Mouse (Mus musculus) CH12.LX (cell line): ENCODE measurements around the gene Tmem200b. TPM values are rescaled to one million over a fixed set of nuclear protein-coding genes. Genes with fewer than 3 reads are reported as not detected.

Source experiments
- DNase-seq: peaks from one replicate; pipeline ENCODE4 v3.0.0-alpha.2; 2013; ENCODE audit errors: extremely low read depth
- H3K27ac ChIP-seq: 2 replicates; pipeline ENCODE4 v1.5.1; 2012; ENCODE audit warnings: low read depth, mild to moderate bottlenecking, control low read depth, moderate library complexity; ENCODE audit not compliant: insufficient read depth
- H3K27me3 ChIP-seq: replicated peaks from 2 replicates; pipeline ENCODE3; 2012; ENCODE audit warnings: inconsistent platforms
- H3K36me3 ChIP-seq, 2 experiments: replicated peaks in 1 of 2; 2 replicates each; pipeline versions ENCODE3 to v1.6.1; 2012; ENCODE audit warnings: inconsistent platforms in 1 of 2, low read length in 1 of 2, mild to moderate bottlenecking in 1 of 2, mixed read lengths in 1 of 2, moderate library complexity in 1 of 2; ENCODE audit not compliant: control insufficient read depth in 1 of 2, insufficient read depth in 1 of 2
- H3K4me1 ChIP-seq, 2 experiments: 2 replicates each; pipeline ENCODE4 v1.6.1; 2012; ENCODE audit warnings: inconsistent platforms in 1 of 2, moderate library complexity in 1 of 2; ENCODE audit not compliant: insufficient read depth in 2 of 2, control insufficient read depth in 1 of 2
- H3K4me2 ChIP-seq: 2 replicates; pipeline ENCODE4 v1.6.1; 2012; ENCODE audit warnings: low read depth, mild to moderate bottlenecking, control low read depth; ENCODE audit not compliant: poor library complexity, insufficient read depth, severe bottlenecking
- H3K4me3 ChIP-seq, 3 experiments: fragments of 150-350 bp in 1 of 3; sonication (generic) in 1 of 3; replicated peaks in 1 of 3; 2 replicates each; pipeline versions ENCODE3 to v1.5.1; 2011 to 2012; ENCODE audit warnings: low read depth in 2 of 3, low read length in 2 of 3, mild to moderate bottlenecking in 2 of 3, moderate library complexity in 2 of 3, control low read depth in 1 of 3, improper control_type of control experiment in 1 of 3, inconsistent platforms in 1 of 3, mixed read lengths in 1 of 3; ENCODE audit not compliant: poor library complexity in 1 of 3
- H3K79me2 ChIP-seq: replicated peaks from 2 replicates; pipeline ENCODE4 v1.6.1; 2012; ENCODE audit warnings: mild to moderate bottlenecking, moderate library complexity; ENCODE audit not compliant: control insufficient read depth, poor library complexity, insufficient read depth, severe bottlenecking; ENCODE audit errors: extremely low read depth
- H3K9ac ChIP-seq: 2 replicates; pipeline ENCODE4 v1.6.1; 2012; ENCODE audit warnings: low read depth, mild to moderate bottlenecking, control low read depth, moderate library complexity; ENCODE audit not compliant: insufficient read depth
- H3K9me3 ChIP-seq: replicated peaks from 2 replicates; pipeline ENCODE3; 2012; ENCODE audit warnings: low read length, inconsistent platforms, mixed read lengths
- BHLHE40 ChIP-seq: IDR thresholded peaks from 2 replicates; pipeline ENCODE4 v1.6.1; 2011; ENCODE audit warnings: mild to moderate bottlenecking, low read depth, low read length, improper control_type of control experiment
- CHD1 ChIP-seq: IDR thresholded peaks from 2 replicates; pipeline ENCODE4 v1.6.1; 2012; ENCODE audit warnings: low read depth, low read length, improper control_type of control experiment, inconsistent platforms
- CHD2 ChIP-seq: IDR thresholded peaks from 2 replicates; pipeline ENCODE4 v1.6.1; 2011; ENCODE audit warnings: low read length, improper control_type of control experiment
- E2F4 ChIP-seq: IDR thresholded peaks from 2 replicates; pipeline ENCODE4 v1.6.1; 2011; ENCODE audit warnings: low read depth, low read length, improper control_type of control experiment; ENCODE audit not compliant: insufficient replicate concordance
- GABPA ChIP-seq: IDR thresholded peaks from 2 replicates; pipeline ENCODE4 v1.6.1; 2012; ENCODE audit warnings: low read depth, low read length, improper control_type of control experiment, inconsistent platforms; ENCODE audit not compliant: insufficient replicate concordance
- JUN ChIP-seq: IDR thresholded peaks from 2 replicates; pipeline ENCODE4 v1.6.1; 2011; ENCODE audit warnings: low read depth, mild to moderate bottlenecking, low read length, improper control_type of control experiment, moderate library complexity; ENCODE audit not compliant: insufficient read depth
- MAX ChIP-seq: IDR thresholded peaks from 2 replicates; pipeline ENCODE4 v1.6.1; 2011; ENCODE audit warnings: low read length, improper control_type of control experiment
- MXI1 ChIP-seq: IDR thresholded peaks from 2 replicates; pipeline ENCODE4 v1.6.1; 2011; ENCODE audit warnings: mild to moderate bottlenecking, low read depth, low read length, improper control_type of control experiment
- MYC ChIP-seq: IDR thresholded peaks from 2 replicates; pipeline ENCODE4 v1.6.1; 2011; ENCODE audit warnings: low read depth, mild to moderate bottlenecking, improper control_type of control experiment, low read length
- NELFE ChIP-seq: IDR thresholded peaks from 2 replicates; pipeline ENCODE4 v1.6.1; 2011; ENCODE audit warnings: low read depth, low read length, improper control_type of control experiment
- PAX5 ChIP-seq: IDR thresholded peaks from 2 replicates; pipeline ENCODE4 v1.6.1; 2012; ENCODE audit warnings: low read length, inconsistent platforms, mixed read lengths
- RCOR1 ChIP-seq: conservative IDR thresholded peaks from 2 replicates; pipeline ENCODE4 v1.6.1; 2012; ENCODE audit warnings: low read depth, mild to moderate bottlenecking, inconsistent platforms, low read length, improper control_type of control experiment
- SIN3A ChIP-seq: IDR thresholded peaks from 2 replicates; pipeline ENCODE4 v1.6.1; 2012; ENCODE audit warnings: low read length, improper control_type of control experiment, inconsistent platforms
- SMC3 ChIP-seq: IDR thresholded peaks from 2 replicates; pipeline ENCODE4 v1.6.1; 2011; ENCODE audit warnings: low read depth, low read length, improper control_type of control experiment
- USF1 ChIP-seq: IDR thresholded peaks from 2 replicates; pipeline ENCODE4 v1.6.1; 2014; ENCODE audit warnings: low read depth, mild to moderate bottlenecking, inconsistent platforms, low read length, improper control_type of control experiment
- USF2 ChIP-seq: conservative IDR thresholded peaks from 2 replicates; pipeline ENCODE4 v1.6.1; 2011; ENCODE audit warnings: low read depth, low read length, improper control_type of control experiment
- ZKSCAN1 ChIP-seq: IDR thresholded peaks from 2 replicates; pipeline ENCODE4 v1.6.1; 2012; ENCODE audit warnings: low read depth, inconsistent platforms, low read length, improper control_type of control experiment, borderline replicate concordance
- ZMIZ1 ChIP-seq: IDR thresholded peaks from 2 replicates; pipeline ENCODE4 v1.6.1; 2012; ENCODE audit warnings: low read depth, mild to moderate bottlenecking, inconsistent platforms, low read length, improper control_type of control experiment
- ZNF384 ChIP-seq: IDR thresholded peaks from 2 replicates; pipeline ENCODE4 v1.6.1; 2012; ENCODE audit warnings: low read depth, low read length, improper control_type of control experiment, inconsistent platforms
- dilution Hi-C: fragments of 300-500 bp; cut with MboI; formaldehyde crosslinking; loops from 2 replicates; pipeline ENCODE4 v1.14.3; 2020; ENCODE audit warnings: low sequenced_read_pairs; ENCODE audit not compliant: extremely low pct_unique_long_range_greater_than_20kb, extremely low pct_ligation_motif_present
- in situ Hi-C: fragments of 300-500 bp; cut with MboI; formaldehyde crosslinking; loops from 3 replicates; pipeline ENCODE4 v1.14.3; 2019; ENCODE audit warnings: low sequenced_read_pairs, low pct_ligation_motif_present, low pct_unique_long_range_greater_than_20kb, mixed read lengths
- polyA plus RNA-seq: library from polyadenylated mRNA; unstranded; fragments of >175 nt; gene quantifications from 2 replicates; pipeline ENCODE4 v1.2.1, GENCODE M21; 2012; ENCODE audit warnings: low read depth; ENCODE audit not compliant: insufficient read length
- total RNA-seq, 2 experiments: library from RNA; depleted of rRNA; stranded (reverse); fragments of 300-350 nt in 1 of 2; fragments of >200 nt in 1 of 2; gene quantifications; 2 replicates each; pipeline ENCODE4 v1.2.3; 2012 to 2014

Tmem200b gene
- total and polyA plus RNA-seq, 3 experiments: not detected

DNA sequence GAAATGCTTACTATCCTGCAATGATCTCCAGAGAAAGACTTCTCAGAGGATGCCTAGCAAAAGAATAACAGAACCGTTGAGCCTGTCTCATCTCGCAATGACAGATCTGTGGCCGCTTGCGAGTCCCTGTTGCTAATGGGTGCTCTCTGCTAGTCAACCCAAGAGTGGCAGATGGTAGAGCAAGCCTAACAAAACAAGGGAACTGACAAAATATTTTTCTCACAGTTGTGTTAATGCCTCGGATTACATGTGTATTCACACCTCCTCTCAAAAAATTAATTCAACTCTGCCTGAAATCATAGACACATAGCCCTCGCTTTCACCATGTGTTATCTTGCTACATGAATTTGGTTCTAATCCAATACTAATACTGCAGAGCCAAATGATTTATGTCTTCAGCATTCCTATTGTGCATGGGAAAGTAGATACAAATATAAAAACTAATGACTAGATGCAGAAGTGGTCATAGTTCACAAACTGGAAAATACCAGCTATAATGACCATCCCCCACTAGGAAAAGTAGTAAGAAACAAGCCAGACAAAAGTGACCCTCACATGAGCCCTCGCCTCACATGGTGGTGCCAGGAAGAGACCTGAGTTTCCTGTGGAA, 48.8 kb downstream of the Tmem200b start:
- Histone ChIP-seq H3K27me3 (no peaks in the 10 kb centered on the region), H3K36me3 (peaks cover 7 to 40% of the 10 kb centered on the region in 2 experiments), H3K27ac (no peak overlapping the region), H3K4me2 (no peak overlapping the region), H3K9me3 (no peaks in the 10 kb centered on the region), H3K9ac (no peak overlapping the region), H3K4me1 (no peaks in the 10 kb centered on the region), H3K4me3 (no peak overlapping the region), H3K79me2 (no peaks in the 10 kb centered on the region; the same call in 1 of the 2 replicates)
- in situ Hi-C loops (no loop called here), dilution Hi-C loops (no loop called here)
- DNase-seq: no peak
- TF ChIP-seq MYC: no peak
- TF ChIP-seq ZMIZ1: no peak
- TF ChIP-seq GABPA: no peak
- no peak for TF ChIP-seq RCOR1
- TF ChIP-seq JUN: no peak
- TF ChIP-seq USF1: no peak
- no peak for TF ChIP-seq CHD2
- no peak for TF ChIP-seq MAX
- TF ChIP-seq SIN3A: no peak
- TF ChIP-seq CHD1: no peak
- TF ChIP-seq MXI1: no peak
- TF ChIP-seq PAX5: no peak
- TF ChIP-seq BHLHE40: no peak
- TF ChIP-seq NELFE: no peak
- no peak for TF ChIP-seq USF2
- TF ChIP-seq ZNF384: no peak
- no peak for TF ChIP-seq E2F4
- TF ChIP-seq SMC3: no peak
- no peak for TF ChIP-seq ZKSCAN1

Other genes with a start within 250 kb of the Tmem200b start
- 0.08 and 0.38 TPM in 2 replicates for gene Ptpru, start 83.5 kb upstream of the Tmem200b start, total RNA-seq (2012; rRNA removed)
- not detected in 2 replicates for gene Ptpru, start 83.5 kb upstream of the Tmem200b start, total RNA-seq (2014; rRNA removed)
- gene Ptpru, start 83.5 kb upstream of the Tmem200b start, polyA plus RNA-seq: not detected in 2 replicates
- gene Mecr, start 78.3 kb upstream of the Tmem200b start, total RNA-seq (2012; rRNA removed): 42.8 and 43.0 TPM in 2 replicates
- 54.6 and 56.4 TPM in 2 replicates for gene Mecr, start 78.3 kb upstream of the Tmem200b start, total RNA-seq (2014; rRNA removed)
- 77.1 and 77.3 TPM in 2 replicates for gene Mecr, start 78.3 kb upstream of the Tmem200b start, polyA plus RNA-seq
- 47.2 and 54.4 TPM in 2 replicates for gene Srsf4, start 48.2 kb upstream of the Tmem200b start, total RNA-seq (2012; rRNA removed)
- 13.7 and 14.5 TPM in 2 replicates for gene Srsf4, start 48.2 kb upstream of the Tmem200b start, total RNA-seq (2014; rRNA removed)
- gene Srsf4, start 48.2 kb upstream of the Tmem200b start, polyA plus RNA-seq: 101 and 105 TPM in 2 replicates
- 0.08 TPM in 2 replicates for gene Gm10300, start 152.9 kb downstream of the Tmem200b start, total RNA-seq (2012; rRNA removed)
- not detected in 2 replicates for gene Gm10300, start 152.9 kb downstream of the Tmem200b start, total RNA-seq (2014; rRNA removed)
- gene Gm10300, start 152.9 kb downstream of the Tmem200b start, polyA plus RNA-seq: not detected in 2 replicates
- 8.4 and 10.0 TPM in 2 replicates for gene Epb41, start 153.6 kb downstream of the Tmem200b start, total RNA-seq (2012; rRNA removed)
- 6.0 and 7.1 TPM in 2 replicates for gene Epb41, start 153.6 kb downstream of the Tmem200b start, total RNA-seq (2014; rRNA removed)
- 16.5 and 21.6 TPM in 2 replicates for gene Epb41, start 153.6 kb downstream of the Tmem200b start, polyA plus RNA-seq
- not detected in 2 replicates for gene Oprd1, start 222.7 kb downstream of the Tmem200b start, total RNA-seq (2012; rRNA removed)
- not detected in 2 replicates for gene Oprd1, start 222.7 kb downstream of the Tmem200b start, total RNA-seq (2014; rRNA removed)
- gene Oprd1, start 222.7 kb downstream of the Tmem200b start, polyA plus RNA-seq: not detected in 2 replicates